Mouse (Mus musculus) G1E-ER4 (cell line): Measurements from ENCODE around the gene Reep6. TPM values are rescaled to one million over a fixed set of nuclear protein-coding genes. Genes with fewer than 3 reads are reported as not detected.

ENCODE experiments used
- GATA1 ChIP-seq: IDR thresholded peaks from one replicate; pipeline ENCODE4 v1.8.0; 2012; ENCODE audit warnings: low read length, inconsistent platforms
- polyA plus RNA-seq: library from polyadenylated mRNA; stranded (reverse); fragments of >175 nt; gene quantifications from 2 replicates; pipeline ENCODE4 v1.2.3, GENCODE M21; 2012

Gene Reep6
- polyA plus RNA-seq, 1 experiment: 36.0 TPM

- TF ChIP-seq GATA1: no peak
Measured at GRCm38 (mm10) chr10:80355431-80355830, 25.7 kb downstream of the Reep6 start.

DNA sequence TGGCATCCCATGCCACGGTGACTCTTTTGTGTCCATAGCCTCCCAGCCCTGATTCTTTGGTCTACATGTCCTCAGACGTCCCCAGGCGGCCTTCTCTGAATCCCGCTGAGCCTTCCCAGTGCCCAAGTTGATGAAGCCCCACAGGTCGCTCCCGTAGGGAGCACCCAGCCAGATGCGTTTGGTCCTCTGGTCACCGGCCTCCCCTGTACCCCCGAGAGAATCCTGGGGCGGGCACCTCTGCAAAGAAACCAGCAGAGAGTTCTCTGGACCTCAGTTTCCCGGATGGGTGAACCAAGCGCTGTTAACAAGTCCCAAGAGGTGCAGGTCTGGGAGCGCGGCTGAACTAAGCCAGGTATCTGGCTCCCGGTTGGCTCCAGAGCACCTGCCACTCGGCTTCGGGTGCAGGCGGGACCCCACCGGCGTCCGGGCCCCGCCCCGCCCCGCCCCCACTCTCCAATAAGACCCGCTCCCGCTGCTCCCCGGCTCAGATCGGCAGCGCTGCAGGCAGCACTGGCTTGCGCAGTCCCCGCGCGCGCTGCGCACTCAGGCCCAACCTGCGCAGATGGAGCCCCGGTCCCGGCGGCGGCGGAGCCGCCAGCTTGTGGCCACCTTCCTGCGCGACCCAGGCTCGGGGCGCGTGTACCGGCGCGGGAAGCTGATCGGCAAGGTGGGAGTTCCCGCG, 26.4 kb downstream of the Reep6 start, which contains the start of gene Plk5:
Plk5 (plus strand) TSS at position 459 of the 682 bp plus-strand sequence.
- TF ChIP-seq GATA1: no peak

- no peak for TF ChIP-seq GATA1
Measured at GRCm38 (mm10) chr10:80356737-80357136, 27.0 kb downstream of the Reep6 start.

DNA sequence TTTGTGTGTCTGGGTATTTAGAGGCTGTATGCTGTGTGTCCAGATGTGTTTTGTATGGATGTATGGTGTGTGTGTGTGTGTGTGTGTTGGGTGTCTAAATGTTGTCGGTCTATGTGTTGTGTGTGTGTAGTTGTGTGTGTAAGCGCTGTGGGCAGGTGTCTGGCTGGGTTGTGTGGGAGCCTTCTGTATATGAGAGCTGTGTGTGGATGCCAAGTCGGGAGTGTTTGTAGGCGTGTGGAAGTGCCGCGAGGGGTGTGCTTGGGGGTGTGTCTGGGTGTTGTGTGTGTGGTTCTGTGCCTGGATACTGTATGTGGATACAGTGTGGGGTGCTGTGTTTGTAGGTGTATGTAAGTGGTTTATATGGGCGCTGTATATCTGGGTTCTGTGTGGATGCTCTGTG, 27.6 kb downstream of the Reep6 start:
- TF ChIP-seq GATA1: no peak

GRCm38 (mm10) chr10:80357994-80358639, 28.4 kb downstream of the Reep6 start:
- TF ChIP-seq GATA1: no peak

- TF ChIP-seq GATA1: no peak
Measured at GRCm38 (mm10) chr10:80363734-80364133, 34.0 kb downstream of the Reep6 start.

DNA sequence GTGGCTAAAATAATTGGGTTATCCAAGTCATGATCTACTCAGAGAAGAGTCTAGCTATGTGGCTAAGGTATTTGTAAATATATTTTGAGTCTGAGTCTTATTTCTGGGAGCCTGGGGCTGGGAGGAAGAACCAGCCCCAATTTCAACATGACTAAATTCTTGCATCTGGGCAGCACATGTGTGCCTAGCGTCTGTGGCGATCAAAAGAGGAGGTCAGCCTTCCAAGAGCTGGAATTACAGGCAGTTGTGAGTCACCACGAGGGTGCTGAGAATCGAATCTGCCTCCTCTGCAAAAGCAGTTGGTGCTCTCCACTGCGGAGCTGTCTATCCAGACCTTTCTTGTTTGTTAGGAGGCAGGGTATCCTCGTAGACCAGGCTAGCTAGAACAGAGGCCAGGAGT, 36.0 kb downstream of the Reep6 start:
- TF ChIP-seq GATA1: no peak

GRCm38 (mm10) chr10:80367954-80368353, 38.2 kb downstream of the Reep6 start:
- TF ChIP-seq GATA1: no peak

GRCm38 (mm10) chr10:80368392-80368791, 38.6 kb downstream of the Reep6 start:
- no peak for TF ChIP-seq GATA1

GRCm38 (mm10) chr10:80369995-80370747, 40.4 kb downstream of the Reep6 start:
- no peak for TF ChIP-seq GATA1

DNA sequence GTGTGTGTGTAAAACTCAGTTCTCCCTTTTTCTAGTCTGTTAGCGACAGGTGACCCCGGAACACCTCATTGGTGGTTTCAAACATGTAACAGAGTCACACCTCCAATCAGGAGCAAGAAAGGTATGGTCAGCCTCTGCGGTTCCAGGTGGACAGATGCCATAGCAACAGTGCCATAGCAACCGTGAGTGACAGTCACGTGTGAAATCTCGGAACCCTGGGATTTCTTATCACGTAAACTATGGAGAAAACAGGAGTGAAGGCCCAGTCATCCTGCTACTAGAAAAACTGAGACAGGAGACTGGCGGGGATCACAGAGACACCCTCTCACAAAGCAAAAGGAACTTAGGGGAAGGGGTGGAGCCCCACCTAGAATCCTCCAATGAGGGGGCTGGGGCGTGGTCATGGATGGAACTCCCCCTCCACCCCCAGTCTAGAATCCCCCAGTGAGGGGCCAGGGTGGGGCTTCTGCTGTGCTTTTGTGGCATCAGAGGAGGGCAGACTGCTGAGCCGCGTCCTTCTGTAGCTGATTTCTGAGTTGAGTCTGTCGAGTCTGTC, 41.7 kb downstream of the Reep6 start:
- no peak for TF ChIP-seq GATA1

DNA sequence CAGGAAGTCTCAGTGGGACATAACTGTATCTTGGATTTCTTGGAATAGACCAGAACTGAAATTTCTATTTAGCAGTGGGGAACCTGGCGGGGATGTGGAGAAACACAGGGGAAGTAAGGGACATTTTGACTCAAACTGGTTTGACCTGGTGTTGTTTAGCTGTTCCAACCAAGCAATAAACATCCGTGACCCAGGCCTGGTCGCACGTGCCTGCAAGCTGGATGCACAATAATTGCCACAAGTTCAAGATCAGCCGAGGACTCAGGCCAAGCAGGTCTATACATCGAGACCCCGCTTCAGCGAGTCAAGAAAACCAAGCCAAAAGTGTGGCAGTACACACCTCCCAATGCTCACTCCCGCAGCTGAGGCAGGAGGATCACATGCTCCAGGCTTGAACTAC, 42.2 kb downstream of the Reep6 start:
- no peak for TF ChIP-seq GATA1

DNA sequence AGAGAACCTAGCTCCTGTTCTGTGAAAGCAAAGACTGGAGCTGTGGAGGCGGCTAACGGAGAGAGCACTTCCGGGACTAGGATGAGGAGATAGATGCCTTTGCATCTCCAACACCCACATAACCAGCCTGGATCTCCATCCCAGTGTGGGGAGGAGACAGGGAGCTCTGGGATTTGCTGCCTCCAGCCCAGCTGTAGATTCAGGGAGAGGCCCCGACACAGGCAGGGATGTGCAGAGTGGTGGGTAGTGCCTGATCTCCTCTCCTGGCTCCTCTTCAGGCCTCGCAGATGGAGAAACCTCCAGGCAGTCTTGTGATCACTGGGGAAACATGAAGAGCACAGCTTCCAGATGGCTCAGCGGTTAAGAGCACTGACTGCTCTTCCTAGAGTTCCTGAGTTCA, 43.0 kb downstream of the Reep6 start:
- no peak for TF ChIP-seq GATA1

GRCm38 (mm10) chr10:80374063-80374462, 44.3 kb downstream of the Reep6 start:
- no peak for TF ChIP-seq GATA1

GRCm38 (mm10) chr10:80376160-80376559, 46.4 kb downstream of the Reep6 start:
- TF ChIP-seq GATA1: no peak

DNA sequence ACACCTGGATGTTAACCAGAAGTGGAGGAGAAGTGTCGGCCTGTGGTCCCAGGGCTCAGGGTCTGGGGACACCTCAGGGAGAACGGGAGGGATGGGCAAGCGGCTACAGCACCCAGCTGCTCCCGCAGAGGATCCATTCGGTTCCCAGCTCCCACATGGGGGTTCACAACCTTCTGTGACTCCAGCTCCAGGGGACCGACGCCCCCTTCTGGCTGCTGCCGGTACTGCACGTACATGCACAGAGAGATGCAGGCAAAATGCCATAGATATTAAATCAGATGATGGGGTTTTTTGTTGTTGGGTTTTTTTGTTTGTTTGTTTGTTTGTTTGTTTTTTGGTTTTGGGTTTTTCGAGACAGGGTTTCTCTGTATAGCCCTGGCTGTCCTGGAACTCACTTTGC, 48.0 kb downstream of the Reep6 start:
- TF ChIP-seq GATA1: no peak

DNA sequence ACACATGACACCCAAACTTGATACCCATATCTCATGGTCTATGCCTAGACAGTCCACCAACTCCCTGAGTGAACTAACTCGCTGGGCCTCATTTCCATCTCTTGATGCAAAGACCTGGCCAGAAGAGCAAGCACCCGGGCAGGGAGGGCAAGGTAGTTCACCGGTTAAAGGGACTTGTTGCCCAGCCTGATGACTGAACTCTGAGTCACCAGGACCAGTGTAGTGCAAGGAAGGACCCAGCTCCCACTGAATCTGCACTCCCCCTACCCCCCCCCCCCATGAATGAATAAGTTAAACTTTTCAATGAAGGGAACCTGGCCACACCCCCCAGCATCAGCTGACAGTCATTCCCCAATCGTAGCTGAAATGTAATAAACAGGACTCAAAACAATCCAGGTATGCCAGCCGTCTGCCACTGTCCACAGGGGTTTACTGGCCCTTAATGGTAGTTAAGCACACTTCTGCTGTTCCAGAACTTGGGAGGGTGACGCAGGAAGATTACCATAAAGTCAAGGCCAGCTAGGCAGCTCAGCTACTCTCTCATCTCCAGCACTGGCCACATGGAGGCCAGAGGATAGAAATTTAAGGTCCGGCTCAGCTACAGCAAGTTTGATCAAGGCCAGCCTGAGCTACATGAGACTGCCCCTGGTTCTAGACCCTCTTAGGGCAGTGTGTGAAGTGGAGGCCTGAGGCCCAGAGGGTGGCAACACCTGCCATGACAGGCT, 53.0 kb downstream of the Reep6 start:
- no peak for TF ChIP-seq GATA1
